Mouse (Mus musculus) lung, adult 2 months (tissue): ENCODE measurements around the gene Prdm16.

Experiments
- CTCF ChIP-seq: fragments of 200-500 bp; IDR thresholded peaks from 2 replicates; pipeline ENCODE4 v1.5.1; 2011; ENCODE audit warnings: mild to moderate bottlenecking, low read length, control low read depth; ENCODE audit not compliant: insufficient read depth
- POLR2A ChIP-seq: fragments of 200-500 bp; IDR thresholded peaks from 2 replicates; pipeline ENCODE4 v1.6.1; 2011; ENCODE audit warnings: low read depth, mild to moderate bottlenecking, control low read depth, low read length, borderline replicate concordance; ENCODE audit errors: extremely low read depth

GRCm38 (mm10) chr4:154543128-154543527 lies 93.5 kb downstream of the Prdm16 start:
- TF ChIP-seq CTCF (no peak), POLR2A (no peak)
